Mouse (Mus musculus): ENCODE data around the gene Nrn1.

- TF ChIP-seq POLR2A (IDR thresholded peaks at IDR 0.05; ENCODE audit: borderline replicate concordance, control insufficient read depth, low read depth, low read length) (no peak), CTCF (IDR thresholded peaks at IDR 0.05; ENCODE audit: control insufficient read depth, insufficient read depth, low read length) (no peak)
Measured at GRCm38 (mm10) chr13:36729731-36730340, 5.1 kb downstream of the Nrn1 start.
